Mouse (Mus musculus) midbrain, embryonic 13.5 days (tissue): Measurements from ENCODE around the gene Eif4h. TPM values are rescaled to one million over a fixed set of nuclear protein-coding genes. Genes with fewer than 3 reads are reported as not detected.

ENCODE experiments used
- ATAC-seq: fragments of 200-750 bp; cut with Nextera tagmentation; 2 replicates; pipeline ENCODE4 v1.8.0; 2017; ENCODE audit warnings: mild to moderate bottlenecking, moderate TSS enrichment, moderate library complexity
- H3K27ac ChIP-seq: fragments of 300-500 bp; sonication (generic); 2 replicates; pipeline ENCODE4 v1.5.1; 2015; ENCODE audit warnings: inconsistent platforms, mild to moderate bottlenecking, moderate library complexity
- H3K27me3 ChIP-seq: fragments of 300-500 bp; sonication (generic); 2 replicates; pipeline ENCODE4 v1.6.1; 2015; ENCODE audit warnings: mild to moderate bottlenecking, inconsistent platforms
- H3K36me3 ChIP-seq: fragments of 300-500 bp; sonication (generic); 2 replicates; pipeline ENCODE4 v1.6.1; 2015; ENCODE audit warnings: mild to moderate bottlenecking, inconsistent platforms
- H3K4me1 ChIP-seq: fragments of 300-500 bp; sonication (generic); replicated peaks from 2 replicates; pipeline ENCODE4 v1.6.1; 2015; ENCODE audit warnings: inconsistent platforms
- H3K4me2 ChIP-seq: fragments of 300-500 bp; sonication (generic); replicated peaks from 2 replicates; pipeline ENCODE4 v1.6.1; 2015; ENCODE audit warnings: moderate library complexity, mild to moderate bottlenecking, inconsistent platforms
- H3K4me3 ChIP-seq: fragments of 300-500 bp; sonication (generic); replicated peaks from 2 replicates; pipeline ENCODE4 v1.5.1; 2015; ENCODE audit warnings: mild to moderate bottlenecking, inconsistent platforms
- H3K9ac ChIP-seq: fragments of 300-500 bp; sonication (generic); replicated peaks from 2 replicates; pipeline ENCODE4 v1.6.1; 2015; ENCODE audit warnings: mild to moderate bottlenecking, inconsistent platforms
- H3K9me3 ChIP-seq: fragments of 300-500 bp; sonication (generic); 2 replicates; pipeline ENCODE4 v1.6.1; 2016; ENCODE audit warnings: mild to moderate bottlenecking, inconsistent platforms
- WGBS: fragments of 180-500 bp; shearing (Covaris S2); methylation state at CpG from one replicate; pipeline ENCODE4 v1.1.7; 2015; 5-methylcytosine and 5-hydroxymethylcytosine counted together
- polyA plus RNA-seq: library from polyadenylated mRNA; unstranded; fragments of >200 nt; fragmentation: Nextera tagmentation; extraction: Ambion mirVana; gene quantifications from 2 replicates; pipeline ENCODE4 v1.2.1, GENCODE M21; 2015

The Eif4h gene
- 352 and 382 TPM in 2 replicates for polyA plus RNA-seq

GRCm38 (mm10) chr5:134639269-134639682, at the start of gene Eif4h:
TSS of gene Eif4h (minus strand) at chr5:134639490.
- Histone ChIP-seq H3K4me2 (peak within 1 kb of the TSS; percentile 88), H3K4me3 (peak within 1 kb of the TSS; percentile 100), H3K9me3 (no peaks in the 10 kb centered on the region), H3K27me3 (no peaks in the 10 kb centered on the region), H3K36me3 (peaks cover 20% of the 10 kb centered on the region), H3K27ac (peak within 1 kb of the TSS; percentile 95), H3K9ac (peak within 1 kb of the TSS; percentile 100), H3K4me1 (peaks cover 21% of the 10 kb centered on the region)
- under 1% methylated on average over 52 of the region's 52 CpGs for WGBS
- ATAC-seq = peak; percentile 96

DNA sequence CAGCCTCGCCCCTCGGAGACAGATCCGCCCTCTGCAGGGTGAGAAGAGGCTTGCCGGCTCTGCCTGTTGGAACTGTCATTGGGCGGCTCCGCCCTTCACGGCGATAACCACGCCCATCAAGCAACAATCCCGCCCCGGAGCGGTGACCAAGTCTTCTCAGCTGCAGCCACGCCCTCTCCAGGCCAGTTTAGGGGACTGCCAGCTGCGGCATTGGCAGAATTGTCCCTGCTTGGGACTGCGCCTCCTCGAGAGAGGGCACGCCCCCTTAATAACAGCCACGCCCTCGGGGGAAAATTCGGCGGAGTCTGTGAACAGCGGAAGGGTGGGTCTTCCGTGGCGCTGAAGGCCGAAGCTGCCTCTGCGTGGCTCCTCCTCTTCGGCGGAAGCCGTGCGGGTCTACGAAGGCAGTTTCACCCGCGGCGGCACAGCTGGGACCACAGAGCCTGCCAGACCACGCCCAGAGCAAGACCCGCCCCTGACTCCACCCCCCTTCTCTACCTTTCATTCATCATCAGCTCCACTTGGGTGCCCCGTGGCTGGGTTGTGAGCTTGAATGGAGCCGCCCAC, 49.5 kb upstream of the Eif4h start:
- under 1% methylated on average over 37 of the region's 38 CpGs for WGBS
- Histone ChIP-seq H3K27me3 (no peaks in the 10 kb centered on the region), H3K9ac (peak overlapping the region; percentile 49), H3K9me3 (no peaks in the 10 kb centered on the region), H3K4me2 (peak overlapping the region; percentile 84), H3K27ac (peak overlapping the region; percentile 92), H3K4me3 (peak overlapping the region; percentile 86), H3K4me1 (peaks cover 23% of the 10 kb centered on the region), H3K36me3 (peaks cover 26% of the 10 kb centered on the region)
- peak; percentile 96 for ATAC-seq

DNA sequence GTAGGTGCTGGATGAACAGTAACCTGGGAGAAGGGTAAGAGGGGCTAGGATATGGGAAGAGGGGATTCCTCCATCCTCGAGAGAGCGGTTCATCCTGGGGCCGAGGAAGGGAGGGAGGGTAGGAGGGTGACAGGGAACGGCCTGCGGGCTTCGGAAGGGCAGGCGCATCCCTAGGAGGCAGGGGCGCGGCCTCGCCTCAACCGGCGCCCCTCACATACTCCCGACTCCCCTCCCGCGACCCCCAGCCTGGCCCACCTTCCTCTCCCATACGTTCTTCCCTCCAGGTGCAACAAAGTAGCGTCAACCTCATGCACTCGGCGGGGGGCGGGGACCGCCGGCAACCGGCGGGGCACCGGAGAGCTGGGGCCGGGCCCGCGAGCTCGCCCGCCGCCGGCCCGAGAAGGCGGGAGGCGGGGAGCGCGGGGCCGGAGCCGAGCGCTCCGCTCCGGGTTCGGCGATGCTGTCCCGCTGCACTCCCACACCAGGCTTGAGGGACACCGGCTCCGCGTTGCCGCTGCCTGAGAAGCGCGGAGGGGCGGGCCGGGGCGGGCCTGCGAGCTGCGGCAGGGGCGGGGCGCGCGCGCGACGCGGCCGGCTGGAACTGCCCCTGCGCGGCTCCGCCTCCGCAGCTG, 48.9 kb upstream of the Eif4h start, which contains the start of gene Limk1:
Limk1 (minus strand) TSS at position 513 of the 632 bp plus-strand sequence.
- Histone ChIP-seq H3K4me2 (peak within 1 kb of the TSS; percentile 84), H3K36me3 (peaks cover 30% of the 10 kb centered on the region), H3K9me3 (no peaks in the 10 kb centered on the region), H3K9ac (peak within 1 kb of the TSS; percentile 93), H3K4me3 (peak within 1 kb of the TSS; percentile 86), H3K27ac (peak within 1 kb of the TSS; percentile 92), H3K4me1 (peaks cover 23% of the 10 kb centered on the region), H3K27me3 (no peaks in the 10 kb centered on the region)
- ATAC-seq = peak; percentile 44
- under 1% methylated on average over 56 of the region's 69 CpGs for WGBS

DNA sequence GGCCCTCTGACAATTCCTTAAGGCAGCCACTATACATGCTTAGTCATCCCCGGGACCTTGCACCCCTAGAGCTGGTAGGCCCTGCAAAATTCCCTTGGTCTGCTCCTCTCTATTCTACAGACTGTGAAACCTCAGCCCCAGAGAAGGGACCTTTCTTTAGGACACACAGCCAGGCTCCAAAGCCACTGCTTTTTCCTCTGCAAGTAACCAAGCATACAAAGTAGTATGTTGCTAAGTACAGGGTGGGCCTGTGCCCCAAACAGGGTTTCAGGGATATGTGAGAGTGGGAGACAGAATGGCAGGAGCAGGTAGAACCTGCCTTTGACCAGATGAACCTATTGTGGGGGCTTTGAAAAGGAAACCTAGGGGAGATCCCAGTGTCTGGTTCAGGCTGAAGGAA, 47.9 kb upstream of the Eif4h start:
- H3K36me3 ChIP-seq = peaks cover 40% of the 10 kb centered on the region
- H3K4me1 ChIP-seq = peaks cover 23% of the 10 kb centered on the region
- ATAC-seq = no peak
- no peaks in the 10 kb centered on the region for H3K9me3 ChIP-seq
- 74% methylated on average over 1 of the region's 1 CpGs for WGBS
- peak overlapping the region; percentile 86 for H3K4me3 ChIP-seq
- H3K4me2 ChIP-seq = peak overlapping the region; percentile 84
- peak overlapping the region; percentile 93 for H3K9ac ChIP-seq
- H3K27ac ChIP-seq = 0 out of 2 replicates have a peak overlapping the region, but pooled peaks have one; percentile 1
- H3K27me3 ChIP-seq = no peaks in the 10 kb centered on the region

- Histone ChIP-seq H3K4me2 (peak overlapping the region; percentile 84; the same call in 1 of the 2 replicates), H3K27me3 (no peaks in the 10 kb centered on the region), H3K9me3 (no peaks in the 10 kb centered on the region), H3K4me3 (0 out of 2 replicates have a peak overlapping the region, but pooled peaks have one; percentile 86), H3K4me1 (peaks cover 23% of the 10 kb centered on the region), H3K9ac (no peak overlapping the region), H3K36me3 (peaks cover 40% of the 10 kb centered on the region), H3K27ac (no peak overlapping the region)
- ATAC-seq = no peak
- WGBS = 93% methylated on average over 6 of the region's 6 CpGs
Observed at GRCm38 (mm10) chr5:134686541-134686940, 47.3 kb upstream of the Eif4h start.

GRCm38 (mm10) chr5:134684398-134684797, 45.1 kb upstream of the Eif4h start:
- Histone ChIP-seq H3K4me3 (no peak overlapping the region), H3K27ac (no peak overlapping the region), H3K4me2 (no peak overlapping the region), H3K9me3 (no peaks in the 10 kb centered on the region), H3K9ac (no peak overlapping the region), H3K36me3 (peaks cover 50% of the 10 kb centered on the region), H3K4me1 (peaks cover 32% of the 10 kb centered on the region), H3K27me3 (no peaks in the 10 kb centered on the region)
- no peak for ATAC-seq
- WGBS = 72% methylated on average over 2 of the region's 2 CpGs

GRCm38 (mm10) chr5:134683813-134684212, 44.5 kb upstream of the Eif4h start:
- no peaks in the 10 kb centered on the region for H3K27me3 ChIP-seq
- no peak overlapping the region for H3K4me2 ChIP-seq
- peaks cover 50% of the 10 kb centered on the region for H3K36me3 ChIP-seq
- no peak for ATAC-seq
- no peak overlapping the region for H3K9ac ChIP-seq
- WGBS = 72% methylated on average over 2 of the region's 2 CpGs
- no peaks in the 10 kb centered on the region for H3K9me3 ChIP-seq
- no peak overlapping the region for H3K27ac ChIP-seq
- no peak overlapping the region for H3K4me3 ChIP-seq
- peaks cover 36% of the 10 kb centered on the region for H3K4me1 ChIP-seq

- WGBS = 87% methylated on average over 12 of the region's 12 CpGs
- H3K27me3 ChIP-seq = no peaks in the 10 kb centered on the region
- peaks cover 39% of the 10 kb centered on the region for H3K36me3 ChIP-seq
- H3K27ac ChIP-seq = no peak overlapping the region
- H3K9me3 ChIP-seq = no peaks in the 10 kb centered on the region
- H3K4me2 ChIP-seq = no peak overlapping the region
- no peak for ATAC-seq
- H3K4me1 ChIP-seq = peaks cover 49% of the 10 kb centered on the region
- H3K4me3 ChIP-seq = no peak overlapping the region
- no peak overlapping the region for H3K9ac ChIP-seq
Observed at GRCm38 (mm10) chr5:134680238-134680637, 40.9 kb upstream of the Eif4h start.

DNA sequence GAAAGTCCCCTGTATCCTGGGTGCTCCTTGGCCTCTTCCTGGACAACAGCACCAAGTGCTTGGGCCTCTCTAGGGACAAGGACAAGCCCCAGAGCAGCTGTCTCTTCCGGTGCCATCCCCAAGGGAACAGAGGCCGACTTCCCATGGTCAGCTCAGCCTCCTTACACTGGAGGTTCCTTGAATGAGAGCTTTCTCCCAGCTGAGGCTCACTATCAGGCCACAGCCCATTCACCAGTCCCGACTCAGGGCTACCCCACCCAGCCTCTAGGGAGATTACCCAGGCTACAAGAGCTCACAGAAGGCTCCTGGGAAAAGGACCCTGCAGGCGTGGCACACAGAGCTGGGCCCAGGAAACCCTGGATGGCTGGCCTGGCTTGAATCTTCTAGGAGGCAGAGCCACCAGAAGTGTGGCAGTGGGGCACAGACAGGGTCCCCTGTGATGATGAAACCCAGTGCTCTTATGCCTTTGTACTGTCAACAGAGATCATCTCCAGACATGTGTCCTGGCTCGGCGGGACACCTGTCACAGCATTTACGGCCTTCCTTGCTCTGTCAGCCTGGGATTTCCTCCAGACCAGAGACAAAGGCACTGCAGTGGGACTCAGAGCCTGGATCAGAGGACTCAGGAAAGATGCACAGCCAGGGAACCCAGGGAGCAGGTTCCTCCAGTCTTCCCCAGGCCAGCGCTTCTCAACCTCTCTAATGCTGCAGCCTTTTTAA, 39.7 kb upstream of the Eif4h start:
- Histone ChIP-seq H3K27me3 (no peaks in the 10 kb centered on the region), H3K4me2 (no peak overlapping the region), H3K9ac (peak overlapping the region; percentile 28; the same call in 1 of the 2 replicates), H3K27ac (no peak overlapping the region), H3K36me3 (peaks cover 29% of the 10 kb centered on the region), H3K9me3 (no peaks in the 10 kb centered on the region), H3K4me1 (peaks cover 48% of the 10 kb centered on the region), H3K4me3 (no peak overlapping the region)
- WGBS = 62% methylated on average over 8 of the region's 8 CpGs
- ATAC-seq = no peak

DNA sequence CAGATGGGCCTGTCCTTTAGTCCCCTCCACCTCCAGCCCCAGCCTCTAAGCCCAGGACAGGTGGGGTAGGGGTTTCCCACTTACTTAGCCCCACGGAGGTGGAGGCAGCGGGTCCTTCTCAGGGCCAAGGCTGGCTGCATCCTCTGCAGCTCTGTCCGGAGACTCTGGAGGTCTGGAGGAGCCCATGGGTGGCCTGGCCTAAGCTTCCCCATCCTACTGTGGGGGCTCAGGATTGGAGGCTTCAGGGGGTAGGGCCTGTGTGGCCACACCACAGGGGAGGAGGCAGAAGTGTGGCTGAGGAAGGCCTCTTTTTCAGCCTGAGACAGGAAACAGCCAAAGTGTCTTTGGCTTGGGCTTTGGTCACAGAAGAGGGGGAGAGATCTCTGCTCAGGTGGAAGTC, 38.7 kb upstream of the Eif4h start:
- H3K4me1 ChIP-seq = peaks cover 48% of the 10 kb centered on the region
- H3K27me3 ChIP-seq = no peaks in the 10 kb centered on the region
- WGBS = 78% methylated on average over 3 of the region's 3 CpGs
- H3K9ac ChIP-seq = 0 out of 2 replicates have a peak overlapping the region, but pooled peaks have one; percentile 36
- no peaks in the 10 kb centered on the region for H3K9me3 ChIP-seq
- H3K4me2 ChIP-seq = no peak overlapping the region
- no peak for ATAC-seq
- H3K4me3 ChIP-seq = no peak overlapping the region
- no peak overlapping the region for H3K27ac ChIP-seq
- H3K36me3 ChIP-seq = peaks cover 22% of the 10 kb centered on the region

DNA sequence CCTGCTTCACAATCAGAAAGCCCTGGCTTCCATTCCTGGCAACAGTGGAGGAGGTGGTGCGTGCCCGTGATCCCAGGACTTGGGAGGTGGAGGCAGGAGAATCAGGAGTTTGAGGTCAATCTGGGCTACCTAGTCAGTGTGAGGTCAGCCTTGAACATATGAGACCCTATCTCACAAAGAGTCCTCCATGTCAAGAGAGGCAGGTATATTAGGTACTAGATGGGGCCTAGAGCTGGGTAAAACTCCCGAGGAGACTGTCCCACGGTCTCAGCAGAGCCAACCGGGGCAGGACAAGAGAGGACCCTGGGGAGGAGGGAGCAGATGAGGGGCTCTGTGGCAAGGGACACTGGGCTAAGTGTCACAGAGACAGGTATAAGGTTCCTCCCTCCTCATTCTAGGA, 38.2 kb upstream of the Eif4h start:
- no peak for ATAC-seq
- H3K4me2 ChIP-seq = no peak overlapping the region
- H3K27ac ChIP-seq = no peak overlapping the region
- no peaks in the 10 kb centered on the region for H3K27me3 ChIP-seq
- H3K4me1 ChIP-seq = peaks cover 50% of the 10 kb centered on the region
- no peak overlapping the region for H3K9ac ChIP-seq
- no peak overlapping the region for H3K4me3 ChIP-seq
- no peaks in the 10 kb centered on the region for H3K9me3 ChIP-seq
- WGBS = 94% methylated on average over 5 of the region's 5 CpGs
- H3K36me3 ChIP-seq = peaks cover 22% of the 10 kb centered on the region
